ENCODE assay signal across 8 mouse cellular contexts in the genomic region with DNA sequence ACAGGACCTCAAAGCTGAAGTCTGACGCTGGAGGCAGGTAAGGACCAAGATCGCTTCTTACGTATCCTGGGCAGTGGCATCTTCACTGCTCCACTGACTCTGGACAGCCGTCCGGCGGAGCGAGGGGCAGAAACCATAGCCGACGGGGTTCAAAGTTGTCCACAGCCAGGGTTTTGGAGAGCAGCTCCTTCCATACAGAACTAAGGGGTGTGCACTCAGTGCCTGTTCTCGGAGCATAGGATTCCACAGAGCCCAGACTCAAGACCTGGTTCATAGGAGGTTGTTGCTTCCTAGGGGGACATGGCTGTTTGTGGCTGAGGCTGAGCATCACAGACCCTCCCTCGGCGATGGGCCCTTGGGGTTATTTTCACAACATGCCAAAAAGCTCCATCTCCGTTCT. TPM values are rescaled to one million over a fixed set of nuclear protein-coding genes. Genes with fewer than 3 reads are reported as not detected.
DNase-seq lines count a peak whose midpoint lies in the region; ATAC-seq and TF ChIP-seq lines count a peak whose summit lies in the region.

No protein-coding gene starts in this region.

- DNase-seq in lung, postnatal 36 days: no peak
- no peak for DNase-seq in forebrain, embryonic 11.5 days (ENCODE audit: low spot score)
- no peak for DNase-seq in limb, embryonic 14.5 days (ENCODE audit: low spot score)
- no peak for DNase-seq in cerebellum, adult 2 months
- no peak for DNase-seq in urinary bladder, postnatal 10 days (ENCODE audit: low spot score)
- DNase-seq in ovary, postnatal 14 days (ENCODE audit: low spot score): no peak

- no peaks in the 10 kb centered on the region for H3K9me3 ChIP-seq in lung, embryonic 15.5 days
- H3K9me3 ChIP-seq in forebrain, embryonic 11.5 days (ENCODE audit: control insufficient read depth, low read length): no peaks in the 10 kb centered on the region
- no peaks in the 10 kb centered on the region for H3K9me3 ChIP-seq in limb, embryonic 14.5 days (ENCODE audit: control insufficient read depth, low read length)

- WGBS in lung, embryonic 15.5 days: 14% methylated on average over 13 of the region's 13 CpGs
- 19% methylated on average over 13 of the region's 13 CpGs for WGBS in forebrain, embryonic 11.5 days
- WGBS in limb, embryonic 14.5 days: 21% methylated on average over 13 of the region's 13 CpGs
- WGBS in small intestine, adult 2 months: 13% methylated on average over 13 of the region's 13 CpGs
- WGBS in cerebellum, adult 2 months: 9% methylated on average over 13 of the region's 13 CpGs

- 0 out of 2 replicates have a peak overlapping the region, but pooled peaks have one; percentile 23 for H3K9ac ChIP-seq in lung, embryonic 15.5 days
- H3K9ac ChIP-seq in forebrain, embryonic 11.5 days (ENCODE audit: low read length): peak overlapping the region; percentile 39; the same call in 1 of the 2 replicates
- H3K9ac ChIP-seq in limb, embryonic 14.5 days (ENCODE audit: low read depth, low read length, severe bottlenecking): peak overlapping the region; percentile 46

- H3K27ac ChIP-seq in lung, embryonic 15.5 days: no peak overlapping the region
- H3K27ac ChIP-seq in forebrain, embryonic 11.5 days (ENCODE audit: low read depth, low read length): no peak overlapping the region
- no peak overlapping the region for H3K27ac ChIP-seq in limb, embryonic 14.5 days (replicated peaks; ENCODE audit: low read depth, low read length)
- H3K27ac ChIP-seq in small intestine, adult 2 months (ENCODE audit: insufficient read depth, low read depth, low read length): no peak overlapping the region
- no peak overlapping the region for H3K27ac ChIP-seq in cerebellum, adult 2 months (ENCODE audit: insufficient read depth, low read length)

- TF ChIP-seq CTCF in small intestine, adult 2 months (IDR thresholded peaks at IDR 0.05; ENCODE audit: extremely low read depth, insufficient read length, insufficient replicate concordance, low read depth, low read length): no peak
- no peak for TF ChIP-seq CTCF in cerebellum, adult 2 months (IDR thresholded peaks at IDR 0.05; ENCODE audit: borderline replicate concordance, insufficient read depth, low read depth, low read length)

- no peak for TF ChIP-seq POLR2A in limb, embryonic 14.5 days (IDR thresholded peaks at IDR 0.05; ENCODE audit: borderline replicate concordance, extremely low read depth, insufficient read depth, insufficient read length)
- TF ChIP-seq POLR2A in small intestine, adult 2 months (IDR thresholded peaks at IDR 0.05; ENCODE audit: low read depth, low read length): no peak
- TF ChIP-seq POLR2A in cerebellum, adult 2 months (IDR thresholded peaks at IDR 0.05; ENCODE audit: borderline replicate concordance, insufficient read depth, low read length): no peak

- H3K4me1 ChIP-seq in lung, embryonic 15.5 days: peaks cover 6% of the 10 kb centered on the region; the same call in 1 of the 2 replicates
- 0 out of 2 replicates have a peak, but pooled peaks cover 2% of the 10 kb centered on the region for H3K4me1 ChIP-seq in forebrain, embryonic 11.5 days (replicated peaks; ENCODE audit: control insufficient read depth, insufficient read depth, low read length)
- peaks cover 5% of the 10 kb centered on the region for H3K4me1 ChIP-seq in limb, embryonic 14.5 days (ENCODE audit: control insufficient read depth, insufficient read depth, low read length)
- peaks cover 6% of the 10 kb centered on the region; the same call in 1 of the 2 replicates for H3K4me1 ChIP-seq in small intestine, adult 2 months (ENCODE audit: control insufficient read depth, insufficient read depth, insufficient read length, low read length)
- H3K4me1 ChIP-seq in cerebellum, adult 2 months (ENCODE audit: control insufficient read depth, insufficient read depth, low read length): no peaks in the 10 kb centered on the region; the same call in 1 of the 2 replicates

- H3K4me3 ChIP-seq in lung, embryonic 15.5 days: peak overlapping the region; percentile 39
- H3K4me3 ChIP-seq in forebrain, embryonic 11.5 days (ENCODE audit: low read depth, low read length): peak overlapping the region; percentile 29
- H3K4me3 ChIP-seq in limb, embryonic 14.5 days (replicated peaks; ENCODE audit: low read length): peak overlapping the region; percentile 42
- peak overlapping the region; percentile 49 for H3K4me3 ChIP-seq in small intestine, adult 2 months (ENCODE audit: low read depth, low read length)
- no peak overlapping the region for H3K4me3 ChIP-seq in cerebellum, adult 2 months (replicated peaks; ENCODE audit: insufficient read depth, low read depth, low read length)

- H3K27me3 ChIP-seq in lung, embryonic 15.5 days: peaks cover 51% of the 10 kb centered on the region
- peaks cover 26% of the 10 kb centered on the region for H3K27me3 ChIP-seq in forebrain, embryonic 11.5 days (ENCODE audit: control insufficient read depth, insufficient read depth, low read length)
- peaks cover 28% of the 10 kb centered on the region for H3K27me3 ChIP-seq in limb, embryonic 14.5 days (ENCODE audit: control insufficient read depth, insufficient read depth, low read length)
- peaks cover 21% of the 10 kb centered on the region; the same call in 1 of the 2 replicates for H3K27me3 ChIP-seq in small intestine, adult 2 months (ENCODE audit: control insufficient read depth, insufficient read depth, low read length)
- peaks cover 2% of the 10 kb centered on the region; the same call in 1 of the 2 replicates for H3K27me3 ChIP-seq in cerebellum, adult 2 months (ENCODE audit: control insufficient read depth, insufficient read depth, low read length)

- no peak for ATAC-seq in lung, embryonic 15.5 days (ENCODE audit: borderline replicate concordance, extremely low read depth, low FRiP score, low TSS enrichment)
- ATAC-seq in forebrain, embryonic 11.5 days (replicated peaks; ENCODE audit: low FRiP score): no peak
- ATAC-seq in limb, embryonic 14.5 days (ENCODE audit: low FRiP score, low read depth): no peak

- H3K36me3 ChIP-seq in lung, embryonic 15.5 days: no peaks in the 10 kb centered on the region
- no peaks in the 10 kb centered on the region for H3K36me3 ChIP-seq in forebrain, embryonic 11.5 days (ENCODE audit: control insufficient read depth, insufficient read depth, low read length)
- H3K36me3 ChIP-seq in limb, embryonic 14.5 days (ENCODE audit: control insufficient read depth, insufficient read depth, low read length): no peaks in the 10 kb centered on the region
- no peaks in the 10 kb centered on the region for H3K36me3 ChIP-seq in small intestine, adult 2 months (ENCODE audit: control insufficient read depth, insufficient read depth, low read length)

- peak overlapping the region; percentile 81 for H3K4me2 ChIP-seq in lung, embryonic 15.5 days
- H3K4me2 ChIP-seq in forebrain, embryonic 11.5 days (ENCODE audit: low read depth, low read length, severe bottlenecking): peak overlapping the region; percentile 70
- peak overlapping the region; percentile 82 for H3K4me2 ChIP-seq in limb, embryonic 14.5 days (replicated peaks; ENCODE audit: low read depth, low read length, severe bottlenecking)

RNA-seq across cellular contexts. Expression of a gene that starts 0.3 kb away (rescaled TPM):
- polyA plus RNA-seq in lung, embryonic 15.5 days (2015; fragmentation: Nextera tagmentation; extraction: Ambion mirVana): 0.06 and 0.10 TPM in 2 replicates
- 0.08 and 0.75 TPM in 2 replicates for polyA plus RNA-seq in forebrain, embryonic 11.5 days (2014; fragmentation: Nextera tagmentation; extraction: Ambion mirVana)
- polyA plus RNA-seq in limb, embryonic 14.5 days (2012; rRNA removed): 0.06 and 0.17 TPM in 2 replicates
- polyA plus RNA-seq in limb, embryonic 14.5 days (2014; fragmentation: Nextera tagmentation; extraction: Ambion mirVana): 0.14 TPM in 1 of 2 replicates, not detected in the other
- 0.09 and 0.17 TPM in 2 replicates for polyA plus RNA-seq in small intestine, adult 2 months (2012; rRNA removed)
- 0.03 and 0.05 TPM in 2 replicates for polyA plus RNA-seq in cerebellum, adult 2 months (2012; rRNA removed)
